Mouse (Mus musculus) megakaryocyte, embryonic 14.5 days (primary cell): ENCODE measurements around the gene Eya3. TPM values are rescaled to one million over a fixed set of nuclear protein-coding genes. Genes with fewer than 3 reads are reported as not detected.
"Not testable (repeated sequence)": the region's sequence is repeated elsewhere in the genome, so short reads cannot be mapped to it uniquely, and the experiment has no call there.

ENCODE experiments used
- H3K27me3 ChIP-seq: replicated peaks from 2 replicates; pipeline ENCODE3; 2012; ENCODE audit warnings: inconsistent platforms
- H3K36me3 ChIP-seq: replicated peaks from 2 replicates; pipeline ENCODE3; 2012; ENCODE audit warnings: low read length, inconsistent platforms, mixed read lengths
- H3K4me1 ChIP-seq: 2 replicates; pipeline ENCODE4 v1.6.1; 2012; ENCODE audit warnings: inconsistent platforms
- H3K4me3 ChIP-seq: replicated peaks from 2 replicates; pipeline ENCODE3; 2012; ENCODE audit warnings: moderate library complexity, mild to moderate bottlenecking, inconsistent platforms
- H3K9me3 ChIP-seq: 2 replicates; pipeline ENCODE4 v1.6.1; 2012; ENCODE audit warnings: inconsistent platforms
- FLI1 ChIP-seq: IDR thresholded peaks from 2 replicates; pipeline ENCODE4 v1.6.1; 2012; ENCODE audit warnings: low read length, inconsistent platforms, mixed read lengths
- GATA1 ChIP-seq: IDR thresholded peaks from 3 replicates; pipeline ENCODE4 v1.6.1; 2012; ENCODE audit warnings: mixed read lengths, low read length, inconsistent platforms, borderline replicate concordance
- polyA plus RNA-seq: library from polyadenylated mRNA; stranded (reverse); fragments of >175 nt; gene quantifications from 2 replicates; pipeline ENCODE4 v1.2.3, GENCODE M21; 2012; ENCODE audit warnings: low replicate concordance; ENCODE audit not compliant: insufficient read depth

Gene Eya3
- polyA plus RNA-seq, 1 experiment: 2.0 TPM

DNA sequence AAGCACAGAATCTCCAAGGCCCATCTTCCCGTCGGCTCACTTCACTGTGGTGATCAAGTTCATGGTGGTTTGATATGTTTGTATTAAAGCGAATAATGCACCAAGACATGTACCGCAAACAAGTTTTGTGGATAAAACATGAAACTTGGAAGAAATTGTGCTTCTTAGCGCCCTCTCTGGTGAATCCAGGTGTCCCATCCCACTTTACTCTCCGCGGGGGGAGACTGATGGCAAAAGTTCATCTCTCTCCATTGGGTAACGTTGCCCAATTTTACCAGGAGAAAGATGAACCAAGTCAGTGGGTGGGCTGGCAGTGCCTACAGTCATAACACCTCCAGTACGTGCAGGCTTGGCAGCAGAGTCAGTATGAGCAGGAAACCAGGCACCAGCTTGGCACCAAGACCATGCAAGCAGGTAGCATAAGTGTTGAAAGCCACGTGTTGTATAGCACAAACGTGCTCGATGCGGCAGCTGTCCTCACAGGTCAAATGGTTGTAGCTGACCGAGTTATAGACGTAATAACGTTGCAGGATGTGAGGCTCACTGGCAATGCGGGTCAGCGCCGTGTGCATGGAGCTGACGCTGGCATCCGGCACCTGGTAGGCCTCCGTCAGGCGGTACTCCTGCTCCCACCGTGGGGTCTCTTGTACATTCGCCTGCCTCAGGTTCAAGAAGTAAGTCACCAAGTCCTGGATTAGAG lies 94.4 kb downstream of the Eya3 start:
- peaks cover 8% of the 10 kb centered on the region for H3K36me3 ChIP-seq
- no peaks in the 10 kb centered on the region for H3K9me3 ChIP-seq
- no peak for TF ChIP-seq GATA1
- TF ChIP-seq FLI1: no peak
- H3K27me3 ChIP-seq: peaks cover 18% of the 10 kb centered on the region
- peak overlapping the region; percentile 28 for H3K4me3 ChIP-seq
- H3K4me1 ChIP-seq: peaks cover 52% of the 10 kb centered on the region

DNA sequence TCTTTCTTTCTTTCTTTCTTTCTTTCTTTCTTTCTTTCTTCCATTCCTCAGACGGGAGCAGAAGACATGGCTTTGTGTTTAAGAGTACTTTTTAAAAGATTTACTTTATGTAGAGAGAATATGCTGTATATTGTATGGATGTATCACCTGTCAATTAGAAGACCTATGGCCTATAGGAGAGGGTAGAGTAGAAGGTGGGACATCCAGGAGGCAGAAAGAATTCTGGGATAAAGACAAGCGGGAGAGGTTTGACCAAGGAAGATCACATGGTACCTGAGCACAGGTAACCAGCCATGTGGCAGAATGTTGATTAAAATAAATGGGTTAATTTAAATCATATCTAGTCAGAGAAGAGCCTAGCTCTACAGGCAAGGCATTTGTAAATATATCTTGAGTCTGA lies 96.0 kb downstream of the Eya3 start:
- Histone ChIP-seq H3K36me3 (peaks cover 3% of the 10 kb centered on the region), H3K9me3 (no peaks in the 10 kb centered on the region), H3K4me3 (no peak overlapping the region), H3K27me3 (peaks cover 30% of the 10 kb centered on the region), H3K4me1 (peaks cover 50% of the 10 kb centered on the region)
- no peak for TF ChIP-seq GATA1
- no peak for TF ChIP-seq FLI1

DNA sequence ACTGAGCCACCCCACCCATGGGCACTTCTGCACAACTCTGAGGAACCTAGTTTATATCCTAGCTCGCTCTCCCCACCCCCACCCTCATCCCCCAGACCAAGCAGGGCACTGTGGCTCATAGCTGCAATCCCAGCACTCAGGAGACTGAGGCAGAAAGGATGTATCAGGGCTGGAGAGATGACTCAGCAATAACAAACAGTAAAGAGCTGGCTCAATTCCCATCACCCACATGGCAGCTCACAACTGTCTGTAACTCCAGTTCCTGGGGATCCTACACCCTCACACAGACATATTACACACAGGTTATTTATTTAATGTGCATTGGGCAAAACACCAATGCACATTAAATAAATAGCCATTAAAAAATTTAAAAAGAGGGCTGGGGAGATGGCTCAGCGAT lies 96.6 kb downstream of the Eya3 start:
- peaks cover 34% of the 10 kb centered on the region for H3K27me3 ChIP-seq
- TF ChIP-seq FLI1 (no peak), GATA1 (no peak)
- no peak overlapping the region for H3K4me3 ChIP-seq
- peaks cover 50% of the 10 kb centered on the region for H3K4me1 ChIP-seq
- no peaks in the 10 kb centered on the region for H3K36me3 ChIP-seq
- H3K9me3 ChIP-seq: no peaks in the 10 kb centered on the region

DNA sequence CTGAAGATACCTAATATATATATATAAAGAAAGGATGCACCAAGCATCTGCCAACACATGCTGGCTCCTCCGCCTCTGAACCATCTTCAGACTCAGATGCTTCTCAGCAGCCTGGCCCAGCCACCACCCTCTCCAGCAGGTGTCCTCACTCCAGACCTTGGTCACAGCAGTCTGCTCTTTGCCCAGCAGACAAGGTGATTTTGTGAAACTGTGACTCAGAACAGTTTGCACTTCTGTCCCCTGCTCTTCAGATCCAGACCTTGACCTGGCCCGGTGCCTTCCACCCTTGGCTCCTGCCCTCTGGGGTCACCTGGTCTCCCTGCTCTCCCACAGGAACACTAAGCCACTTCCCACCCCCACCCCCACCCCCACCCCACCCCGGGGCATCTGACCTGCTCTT lies 97.1 kb downstream of the Eya3 start:
- H3K4me1 ChIP-seq: peaks cover 47% of the 10 kb centered on the region
- H3K27me3 ChIP-seq: peaks cover 38% of the 10 kb centered on the region
- no peak overlapping the region for H3K4me3 ChIP-seq
- TF ChIP-seq GATA1 (no peak), FLI1 (no peak)
- no peaks in the 10 kb centered on the region for H3K9me3 ChIP-seq
- H3K36me3 ChIP-seq: no peaks in the 10 kb centered on the region

DNA sequence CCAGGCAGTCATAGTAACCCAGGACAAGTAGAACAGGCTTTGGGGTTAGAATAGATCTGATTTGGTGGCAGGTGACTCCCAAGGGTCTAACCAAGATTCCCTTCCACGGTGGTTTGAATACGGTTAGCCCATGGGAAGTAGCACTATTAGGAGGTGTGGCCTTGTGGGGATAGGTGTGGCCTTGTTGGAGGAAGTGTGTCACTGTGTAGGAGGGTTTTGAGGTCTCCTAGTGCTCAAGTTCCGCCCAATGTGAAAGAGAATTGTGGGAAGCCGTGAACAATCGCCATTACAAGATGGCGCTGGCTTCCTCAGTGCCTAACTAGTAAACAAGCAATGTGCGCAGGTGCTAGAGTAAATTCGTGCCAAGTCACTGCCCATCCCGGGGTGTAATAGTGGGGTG lies 98.4 kb downstream of the Eya3 start:
- peaks cover 43% of the 10 kb centered on the region for H3K27me3 ChIP-seq
- not testable (repeated sequence) for H3K36me3 ChIP-seq, H3K9me3 ChIP-seq

DNA sequence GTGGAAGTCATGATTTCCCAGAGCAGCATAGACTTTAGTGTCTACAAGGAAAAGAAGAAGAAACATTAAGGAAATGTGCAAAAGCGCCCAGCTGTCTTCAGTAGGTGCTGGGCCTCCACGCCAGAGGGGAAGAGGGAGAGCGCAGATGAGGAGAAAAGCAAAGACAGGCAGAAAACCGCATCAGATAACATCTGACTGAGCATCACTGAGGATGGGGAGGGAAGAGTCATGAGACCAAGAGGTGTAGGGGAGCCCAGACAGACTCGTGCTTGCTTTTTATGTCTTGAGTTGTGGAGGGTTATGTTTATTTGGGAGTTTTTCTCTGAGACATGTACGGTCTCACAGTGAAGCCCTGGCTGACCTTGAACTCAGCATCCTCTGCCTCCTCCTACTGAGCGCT lies 102.7 kb downstream of the Eya3 start:
- Histone ChIP-seq H3K27me3 (peaks cover 40% of the 10 kb centered on the region), H3K4me1 (peaks cover 29% of the 10 kb centered on the region), H3K36me3 (no peaks in the 10 kb centered on the region), H3K4me3 (no peak overlapping the region), H3K9me3 (no peaks in the 10 kb centered on the region)
- TF ChIP-seq GATA1 (no peak), FLI1 (no peak)

More for the DNA sequence above, 98.4 kb downstream of the Eya3 start:
- not testable (repeated sequence) for H3K4me3 ChIP-seq
- H3K4me1 ChIP-seq: peaks cover 35% of the 10 kb centered on the region

DNA sequence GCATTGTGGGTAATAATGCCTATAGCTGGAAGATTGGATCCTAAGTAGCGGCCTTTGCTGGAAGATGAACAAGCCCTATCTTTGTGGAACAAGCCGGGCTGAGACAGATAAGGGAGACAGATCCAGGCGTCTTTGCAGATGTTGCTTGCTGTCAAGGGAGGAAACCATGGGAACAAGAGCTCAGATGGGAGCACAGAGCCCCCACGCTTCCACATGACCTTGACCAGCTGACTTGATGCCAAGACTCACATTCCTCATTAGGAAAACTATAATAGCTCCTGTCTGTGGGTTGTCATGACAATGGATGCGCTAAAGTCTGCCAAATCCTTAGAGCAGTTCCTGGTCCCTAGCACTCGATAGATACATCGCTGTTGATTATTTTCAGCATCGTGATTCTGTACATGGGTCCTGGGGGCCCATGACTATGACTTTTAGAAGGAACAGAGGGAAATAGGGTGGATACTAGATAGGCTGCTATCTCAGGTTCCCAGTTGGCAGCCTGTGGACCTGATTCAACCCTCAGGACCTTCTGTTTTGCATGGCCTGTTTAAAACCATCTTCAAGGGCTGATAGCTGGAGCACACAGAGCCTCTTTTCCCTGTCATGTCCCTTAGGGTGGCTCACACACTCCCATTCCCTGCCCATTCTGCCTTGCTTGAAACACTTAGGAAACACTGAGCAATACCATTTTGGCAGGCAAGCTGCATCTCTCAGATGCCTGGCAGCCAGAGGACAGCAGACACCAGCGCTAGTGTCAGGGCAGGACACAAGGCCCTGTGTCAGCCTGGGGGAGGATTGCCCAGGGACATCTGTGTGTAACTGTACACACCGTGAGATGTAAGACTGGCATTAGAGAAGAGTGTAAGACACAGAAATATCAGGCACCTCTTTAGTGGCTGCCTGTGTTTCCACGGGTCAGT lies 105.5 kb downstream of the Eya3 start:
- Histone ChIP-seq H3K27me3 (peaks cover 21% of the 10 kb centered on the region), H3K9me3 (no peaks in the 10 kb centered on the region), H3K36me3 (no peaks in the 10 kb centered on the region), H3K4me3 (peak overlapping the region; percentile 59), H3K4me1 (peaks cover 50% of the 10 kb centered on the region)
- TF ChIP-seq FLI1 (no peak), GATA1 (no peak)

DNA sequence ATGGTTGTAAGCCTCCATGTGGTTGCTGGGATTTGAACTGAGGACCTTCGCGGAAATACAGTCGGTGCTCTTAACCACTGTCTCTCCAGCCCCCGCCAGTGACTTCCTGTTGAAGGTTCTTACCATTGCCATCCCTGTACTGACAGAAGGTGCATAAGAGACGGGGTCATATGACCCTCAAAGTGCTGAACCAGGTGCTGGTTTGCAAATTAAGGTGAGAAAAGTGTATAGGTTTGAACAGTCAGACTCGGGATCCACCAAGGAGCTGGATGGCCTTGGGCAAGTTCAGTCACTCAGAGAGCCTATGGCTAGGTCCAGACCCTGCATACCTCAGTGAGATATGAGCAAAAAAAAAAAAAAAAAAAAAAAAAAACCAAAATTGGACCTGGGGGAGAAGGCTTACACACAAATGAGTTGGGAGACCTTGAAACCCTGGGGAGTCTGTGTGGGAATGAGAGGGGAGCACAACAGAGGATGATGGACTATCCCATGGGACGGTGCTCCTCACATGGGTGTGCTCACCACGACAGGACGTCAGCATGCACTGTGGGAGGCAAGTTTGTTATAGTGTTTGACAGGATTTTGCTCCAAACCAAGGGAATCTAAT lies 108.2 kb downstream of the Eya3 start:
- Histone ChIP-seq H3K4me1 (peaks cover 50% of the 10 kb centered on the region), H3K4me3 (peak overlapping the region; percentile 86), H3K36me3 (no peaks in the 10 kb centered on the region), H3K27me3 (peaks cover 2% of the 10 kb centered on the region), H3K9me3 (no peaks in the 10 kb centered on the region)
- TF ChIP-seq GATA1 (no peak), FLI1 (no peak)

DNA sequence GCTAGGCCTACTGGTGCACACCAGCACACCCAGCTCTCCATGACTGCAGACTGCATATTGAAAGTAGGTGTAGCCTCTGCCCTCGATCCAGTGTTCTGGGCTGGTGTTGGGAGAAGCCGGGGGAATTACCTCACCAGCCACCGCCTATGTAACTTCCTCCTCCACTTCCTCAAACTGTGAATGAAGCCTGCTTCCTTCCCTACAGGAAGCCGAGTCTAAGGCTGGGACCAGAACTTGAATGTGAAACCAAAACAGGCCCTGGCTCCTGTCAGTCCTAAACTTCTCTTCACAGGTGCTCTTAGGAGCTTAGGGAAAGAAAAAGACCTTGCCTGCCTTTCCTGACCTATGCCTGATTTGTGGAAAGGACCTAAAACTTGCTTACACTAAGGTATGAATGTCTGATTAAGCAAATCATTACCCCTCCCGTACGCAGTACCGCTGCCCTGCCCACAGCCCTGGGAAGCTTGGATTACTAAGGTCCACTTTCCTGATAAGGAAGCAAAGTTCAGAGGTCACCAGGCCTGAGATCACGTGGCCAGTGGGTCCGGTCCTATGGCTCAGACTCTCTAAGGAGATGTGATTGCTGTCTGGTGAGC lies 109.0 kb downstream of the Eya3 start:
- H3K4me1 ChIP-seq: peaks cover 47% of the 10 kb centered on the region
- TF ChIP-seq FLI1: no peak
- no peak for TF ChIP-seq GATA1
- H3K4me3 ChIP-seq: peak overlapping the region; percentile 86

More for the DNA sequence above, 109.0 kb downstream of the Eya3 start:
- Histone ChIP-seq H3K9me3 (no peaks in the 10 kb centered on the region), H3K27me3 (peaks cover 2% of the 10 kb centered on the region), H3K36me3 (no peaks in the 10 kb centered on the region)
